Mouse (Mus musculus) stomach, postnatal 0 days (tissue): Measurements from ENCODE around the gene Ryr1.

Source experiments
- CTCF ChIP-seq: IDR thresholded peaks from 2 replicates; pipeline ENCODE4 v1.5.1; 2016; ENCODE audit warnings: antibody characterized with exemption, low read depth, mild to moderate bottlenecking, moderate library complexity
- EP300 ChIP-seq: optimal IDR thresholded peaks from 2 replicates; pipeline ENCODE3; 2016; ENCODE audit warnings: antibody characterized with exemption

GRCm38 (mm10) chr7:28960354-28961046, 164.5 kb downstream of the Ryr1 start:
- TF ChIP-seq CTCF (no peak), EP300 (no peak)
